Mouse (Mus musculus) heart, postnatal 36 days (tissue): ENCODE measurements at regions not wholly inside any gene's neighbourhood (a gene's known extent, or its start where the extent isn't known, plus 50 kb on each side); places are given as distances from the start of the nearest gene placed in this dataset.

ENCODE experiments used
- DNase-seq, 2 experiments: peaks; one replicate each; pipeline ENCODE4 v3.0.0; 2021 to 2022
- intact Hi-C: fragments of 180-260 bp; cut with DNase I; formaldehyde crosslinking; loops from one replicate; pipeline ENCODE4 v1.15.1; 2025

DNA sequence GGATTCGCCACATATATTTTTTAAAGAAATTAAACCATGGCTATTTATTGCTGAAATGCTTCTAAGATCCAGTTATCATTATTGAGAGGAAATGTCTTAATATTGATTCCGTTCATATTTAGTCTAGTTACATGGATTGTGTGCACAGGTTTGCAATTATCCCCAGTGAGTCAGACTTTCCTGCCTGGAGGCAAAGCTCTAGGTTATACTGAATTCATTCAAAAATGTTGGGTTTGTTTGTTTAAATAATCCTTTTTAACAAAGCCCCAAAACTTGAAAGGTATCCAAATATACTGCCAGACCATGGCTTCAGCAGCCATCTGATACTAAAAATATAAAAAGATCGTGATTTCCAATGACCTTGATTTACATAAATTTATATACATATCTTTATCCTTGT lies 122.5 kb downstream of the 1700020N01Rik start:
- no peak for DNase-seq
- intact Hi-C loops, result no loop called here

DNA sequence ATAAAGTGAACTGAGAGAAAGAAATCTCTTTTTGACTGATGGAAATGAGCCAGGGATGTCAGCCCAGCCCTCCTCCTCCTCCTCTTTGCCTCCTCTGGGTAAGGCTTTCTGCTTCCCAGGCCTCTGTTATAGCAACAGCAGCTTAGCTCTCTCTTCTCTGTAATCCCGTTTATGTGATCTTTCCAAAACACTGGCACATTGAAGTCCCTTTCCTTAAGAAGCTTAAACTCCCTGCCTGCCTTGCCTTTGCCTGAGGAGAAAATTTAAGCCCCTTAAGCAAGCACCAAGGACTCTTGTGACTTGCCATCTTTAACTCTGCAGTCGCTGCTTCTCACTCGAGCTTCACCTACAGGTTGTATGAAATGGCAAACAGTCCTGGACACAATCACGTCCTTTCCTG lies 125.2 kb downstream of the 1700020N01Rik start:
- intact Hi-C loops, result no loop called here

DNA sequence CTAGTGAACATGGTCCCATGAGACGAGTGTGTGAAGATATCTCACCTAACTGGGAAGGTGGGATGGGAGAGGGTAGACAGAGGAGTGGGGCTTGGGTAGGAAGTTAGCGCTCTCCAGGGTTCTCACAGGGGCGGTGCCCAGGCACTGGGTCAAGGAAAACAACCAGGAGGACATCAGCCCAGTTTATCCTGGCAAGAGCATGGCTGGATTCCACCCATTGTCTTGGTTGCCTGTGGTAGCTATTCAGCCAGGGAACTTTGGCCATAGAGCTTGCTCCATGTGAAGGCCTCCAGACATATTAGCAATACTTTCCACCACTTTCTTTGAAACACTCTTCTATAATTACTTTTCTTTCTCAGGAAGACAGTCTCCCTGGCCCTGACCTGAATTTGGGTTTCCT lies 131.4 kb downstream of the 1700020N01Rik start:
- intact Hi-C loops, result no loop called here
- DNase-seq, result peak in 1 of 2 experiments; percentile 41

More for the DNA sequence above, 125.2 kb downstream of the 1700020N01Rik start:
- DNase-seq, result no peak

DNA sequence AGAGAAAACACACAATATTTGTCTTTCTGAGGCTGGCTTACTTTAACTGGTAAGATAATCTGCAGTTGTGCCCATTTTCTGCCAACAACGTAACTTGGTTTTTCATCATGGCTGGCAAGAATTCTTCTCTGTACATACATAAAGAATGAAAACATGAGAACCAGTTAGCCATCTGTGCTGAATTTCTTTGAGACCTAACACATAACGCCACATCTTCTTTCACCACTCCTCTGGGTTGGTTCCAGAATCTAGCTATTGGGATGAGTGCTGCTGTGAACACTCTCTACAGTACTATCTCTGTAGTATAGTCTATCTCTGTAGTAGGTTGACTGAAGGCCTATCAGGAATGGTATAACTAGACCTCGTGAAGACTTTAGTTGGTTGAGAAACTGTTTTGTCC lies 132.1 kb downstream of the 1700020N01Rik start:
- intact Hi-C loops, result no loop called here
- DNase-seq, result no peak

DNA sequence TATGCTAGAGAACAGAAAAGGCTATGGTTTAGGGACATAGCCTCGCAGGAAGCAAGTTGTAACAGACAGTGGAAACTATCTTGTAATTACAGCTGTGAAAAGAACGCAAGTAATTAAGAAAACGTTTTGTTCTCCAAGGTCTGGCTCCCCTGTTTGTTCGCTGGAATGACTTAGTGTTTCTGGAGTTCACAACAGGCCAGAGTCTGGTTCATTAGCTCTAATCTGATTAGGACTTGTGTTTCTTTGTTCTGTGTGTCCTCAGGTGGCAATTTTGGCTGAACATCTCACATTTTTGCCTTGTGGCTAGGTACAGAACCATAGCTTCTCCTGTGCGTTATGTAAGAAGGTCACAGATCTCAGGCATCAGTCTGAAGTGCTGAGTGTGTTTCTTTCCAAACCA lies 141.7 kb upstream of the Sgk1 start:
- intact Hi-C loops, result no loop called here
- DNase-seq, result no peak

DNA sequence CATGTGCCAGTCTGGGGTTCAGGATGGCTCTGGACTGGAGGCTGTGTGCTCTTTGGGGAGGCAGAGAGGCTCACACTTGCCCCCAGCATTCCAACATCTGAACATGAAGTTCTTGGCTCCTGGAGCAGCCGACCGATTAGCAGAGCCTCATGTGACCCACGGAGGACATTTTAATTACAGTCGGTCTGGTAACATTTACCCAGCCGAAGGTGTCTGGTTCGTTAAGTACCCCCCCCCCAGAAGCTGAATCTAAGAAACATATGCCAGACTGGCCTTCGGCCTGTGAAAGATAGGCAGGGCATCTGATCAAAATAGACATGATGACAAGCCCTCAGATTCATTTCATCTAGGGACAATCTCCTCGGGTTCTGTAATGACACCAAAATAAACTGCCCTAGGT lies 140.4 kb upstream of the Sgk1 start:
- intact Hi-C loops, result no loop called here
- DNase-seq, result no peak

DNA sequence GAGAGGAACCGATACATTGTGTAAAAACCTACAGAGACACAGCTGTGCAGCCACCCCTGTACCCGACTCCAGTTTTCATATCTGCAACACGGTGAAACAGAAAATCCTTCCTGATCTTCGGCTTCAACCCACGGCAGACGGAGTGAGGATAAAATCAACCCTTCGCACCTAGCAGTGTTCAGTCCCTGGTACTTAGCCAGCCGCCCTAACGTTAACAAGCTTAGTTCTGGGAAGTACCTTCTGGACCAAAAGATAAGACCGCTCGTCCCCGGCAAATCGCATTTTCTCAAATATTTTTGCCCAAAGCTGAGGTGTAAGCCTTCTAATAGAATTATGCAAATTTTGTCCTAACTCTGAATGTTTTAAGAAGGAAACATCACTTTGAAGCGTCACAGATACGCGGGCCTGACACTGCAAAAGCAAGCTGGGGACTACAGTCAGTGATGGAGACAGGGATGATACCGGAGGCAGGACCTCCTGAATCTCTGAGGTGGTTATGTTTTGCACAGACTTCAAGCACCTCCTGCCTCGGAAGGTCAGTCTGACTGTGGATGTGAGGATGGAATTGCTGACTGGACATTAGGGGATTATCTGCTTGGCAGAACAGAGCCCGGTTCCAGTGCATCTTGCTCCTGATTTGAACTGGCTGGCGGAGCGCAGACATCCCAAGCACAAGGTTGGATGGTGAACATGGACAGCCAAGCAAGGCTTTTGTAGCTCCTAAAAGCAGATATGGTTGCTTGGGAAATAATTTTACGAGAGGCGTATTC lies 139.8 kb upstream of the Sgk1 start:
- no peak for DNase-seq
- intact Hi-C loops, result no loop called here

DNA sequence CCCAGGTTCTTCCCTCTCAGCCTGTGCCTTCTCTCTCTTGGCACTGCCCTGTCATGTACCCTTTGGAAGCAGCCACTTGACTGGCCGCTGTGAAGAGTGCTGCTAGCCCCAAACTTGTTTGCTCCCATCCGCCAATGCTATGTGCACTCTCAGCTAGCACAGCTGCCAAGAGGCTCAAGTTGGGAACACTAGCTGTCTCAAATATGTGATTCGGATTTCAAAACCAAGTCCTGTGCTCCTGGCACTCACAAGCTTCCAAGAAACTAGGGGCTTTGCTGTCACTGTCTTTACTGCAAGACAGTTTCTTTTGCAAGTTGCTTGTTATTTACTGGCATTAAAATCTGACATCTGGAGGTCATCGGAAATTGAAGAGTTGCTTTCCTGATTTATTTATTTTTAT lies 138.6 kb upstream of the Sgk1 start:
- intact Hi-C loops, result no loop called here
- no peak for DNase-seq

DNA sequence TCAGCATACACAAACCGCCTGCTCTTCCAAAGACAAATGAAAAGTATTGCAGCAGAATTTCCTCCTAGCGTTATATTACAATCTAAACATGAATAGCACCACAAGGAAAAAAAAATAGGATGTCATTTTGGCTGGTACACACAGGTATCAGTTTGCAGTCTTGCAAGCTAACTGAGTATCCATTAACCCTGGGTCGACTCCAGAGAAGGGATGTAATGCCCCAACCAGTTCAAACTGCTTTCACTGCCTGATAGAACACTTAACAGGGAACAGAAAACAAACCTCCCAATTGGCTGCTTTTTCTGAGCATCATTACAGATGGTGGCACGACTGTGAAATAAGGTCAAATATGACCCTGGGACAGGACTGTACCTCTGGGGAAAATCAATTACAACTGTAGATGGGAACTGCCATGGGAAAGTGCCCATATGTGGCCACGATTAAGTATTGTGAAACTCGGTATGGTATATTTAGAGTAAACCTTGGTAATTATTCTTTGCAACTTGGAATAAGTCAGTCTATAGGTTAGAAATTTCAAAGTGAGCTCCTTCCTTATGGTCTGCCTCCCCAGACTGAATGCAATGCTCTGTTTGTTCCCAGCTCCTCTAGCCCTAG lies 137.5 kb upstream of the Sgk1 start:
- intact Hi-C loops, result no loop called here
- DNase-seq, result no peak

DNA sequence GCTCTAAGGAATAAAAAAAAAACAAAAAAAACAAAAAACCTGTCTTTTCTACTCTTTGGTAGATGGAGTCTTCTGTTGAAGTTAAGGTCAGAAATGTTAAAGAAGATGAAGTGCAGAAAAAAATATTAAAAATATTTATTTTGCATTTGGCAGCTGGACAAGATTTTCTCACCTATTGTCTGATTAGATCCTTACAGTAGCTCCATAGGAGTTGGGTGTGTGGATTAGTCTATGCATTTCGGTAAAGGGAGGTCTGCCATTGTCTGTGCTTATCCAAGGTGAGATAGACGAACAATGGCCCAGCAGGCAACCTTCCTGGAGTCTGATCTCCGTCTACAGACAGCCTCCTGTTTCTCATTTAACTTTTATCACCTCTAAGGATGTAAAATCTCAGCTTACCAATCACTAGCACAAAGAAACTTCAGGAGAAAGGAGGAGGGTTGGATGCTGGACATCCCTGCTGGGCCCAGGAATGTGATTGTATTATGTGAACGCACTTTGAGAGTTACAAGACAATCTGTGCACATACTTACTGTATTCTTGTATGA lies 136.0 kb upstream of the Sgk1 start:
- intact Hi-C loops, result no loop called here
- DNase-seq, result no peak

DNA sequence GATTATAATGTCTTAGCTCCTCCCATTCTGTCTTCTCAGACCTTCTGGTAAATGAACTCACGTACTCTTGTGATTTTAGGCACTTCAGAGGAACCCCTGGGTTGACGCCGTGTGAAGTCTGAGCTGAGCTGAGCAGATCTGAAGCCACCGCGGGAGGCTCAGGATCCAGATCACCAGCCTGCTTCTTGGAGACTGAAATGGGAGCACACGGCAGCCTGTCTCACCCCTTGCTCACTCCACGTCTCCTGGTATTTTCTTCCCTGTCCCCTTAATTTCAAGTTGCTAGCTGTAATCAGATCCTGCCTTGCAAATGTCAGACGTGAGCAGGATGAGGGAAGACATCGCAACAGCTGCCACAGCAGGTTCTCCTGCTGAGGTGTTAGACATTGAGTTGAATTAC lies 135.3 kb upstream of the Sgk1 start:
- DNase-seq, result no peak
- intact Hi-C loops, result no loop called here

DNA sequence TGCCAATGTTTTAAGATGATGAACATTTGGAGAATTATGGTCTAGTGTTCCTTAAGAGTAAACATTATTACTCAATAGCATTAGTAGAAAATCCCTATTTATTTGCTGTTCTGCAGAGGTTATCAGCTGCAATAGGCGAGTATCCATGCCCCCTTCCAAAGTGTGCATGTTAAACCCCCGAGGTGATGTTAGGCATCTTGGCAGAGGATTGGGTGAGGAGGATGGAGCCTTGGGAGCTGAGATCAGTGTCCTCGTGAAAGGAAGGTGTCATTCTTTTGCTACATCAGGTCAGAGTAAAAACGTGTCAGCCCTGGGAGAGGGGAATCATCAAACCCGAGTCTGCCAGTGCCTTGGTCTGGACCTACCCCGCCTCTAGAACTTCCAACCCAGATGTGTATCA lies 130.7 kb upstream of the Sgk1 start:
- no peak for DNase-seq
- intact Hi-C loops, result no loop called here

DNA sequence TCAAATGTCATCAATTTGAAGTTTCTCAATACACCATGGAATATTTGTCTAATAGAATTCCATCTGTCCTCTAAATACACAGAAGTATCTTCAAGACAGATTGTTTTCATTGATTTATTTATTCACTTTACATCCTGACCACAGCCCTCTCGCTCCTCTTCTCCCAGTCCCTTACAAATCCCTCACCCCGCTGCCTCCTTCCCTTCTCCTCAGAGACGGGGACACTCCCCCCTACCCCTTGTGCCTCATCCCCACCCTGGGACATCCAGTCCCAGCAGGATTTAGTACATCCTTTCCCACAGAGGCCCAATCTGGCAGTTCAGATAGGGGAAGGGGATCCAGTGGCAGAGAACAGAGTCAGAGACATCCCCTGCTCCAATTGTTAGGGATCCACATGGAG lies 129.6 kb upstream of the Sgk1 start:
- DNase-seq, result no peak
- intact Hi-C loops, result no loop called here

DNA sequence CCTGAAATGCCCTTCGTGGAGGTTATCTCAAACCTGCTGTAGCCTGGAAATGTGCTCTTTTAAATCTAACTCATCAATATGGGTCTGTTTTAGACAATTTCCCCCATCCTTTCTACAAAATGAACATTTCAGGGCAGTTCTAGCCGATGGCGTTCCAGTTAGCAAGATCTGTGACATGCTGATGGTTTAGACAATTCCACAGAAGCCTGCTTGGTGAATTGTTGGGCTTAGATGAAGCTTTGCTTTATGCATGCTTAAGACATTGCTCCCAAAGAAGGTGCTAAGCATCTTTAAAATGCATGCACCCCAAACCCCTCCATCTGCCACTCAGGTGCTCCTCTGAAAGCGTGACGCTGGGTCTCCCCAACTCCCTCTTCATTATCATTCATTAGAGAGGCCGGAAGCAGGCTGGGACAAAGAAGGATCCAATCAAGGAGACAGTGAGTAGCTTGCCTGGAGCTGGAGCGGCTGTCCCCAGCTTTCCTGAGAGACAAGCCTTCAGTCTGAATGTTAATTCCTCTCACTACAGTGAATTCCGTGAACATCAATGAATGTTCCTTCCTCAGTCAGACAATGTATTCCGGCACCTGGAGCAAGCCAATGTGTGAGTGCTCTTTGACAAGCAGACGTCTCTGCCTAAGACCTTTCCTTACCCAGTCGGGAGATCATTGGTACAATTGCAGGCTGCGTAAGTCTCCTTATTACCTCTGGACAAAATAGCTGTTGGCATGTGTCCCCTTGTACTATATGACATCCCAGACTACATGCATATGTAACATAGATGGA lies 127.0 kb upstream of the Sgk1 start:
- intact Hi-C loops, result no loop called here
- DNase-seq, result no peak

DNA sequence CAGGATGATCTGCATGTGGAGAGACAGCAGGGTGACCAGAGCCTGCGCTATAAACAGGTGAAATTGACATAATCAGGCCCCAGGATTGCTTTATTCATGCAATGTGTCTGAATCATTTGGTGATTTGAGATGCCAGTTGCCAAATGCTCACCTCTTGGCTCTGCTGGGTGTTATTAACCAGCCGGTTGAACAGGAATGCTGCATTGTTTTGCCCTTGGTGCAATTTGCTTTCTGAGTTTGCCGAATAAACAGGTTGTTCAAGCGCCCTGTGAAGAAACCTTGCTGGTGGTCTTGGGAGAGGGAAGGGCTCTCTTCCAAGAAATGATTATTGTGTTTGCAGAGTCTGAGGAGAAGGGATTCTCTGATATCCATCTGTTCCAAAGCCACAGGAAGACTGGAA lies 126.3 kb upstream of the Sgk1 start:
- DNase-seq, result no peak
- intact Hi-C loops, result no loop called here

DNA sequence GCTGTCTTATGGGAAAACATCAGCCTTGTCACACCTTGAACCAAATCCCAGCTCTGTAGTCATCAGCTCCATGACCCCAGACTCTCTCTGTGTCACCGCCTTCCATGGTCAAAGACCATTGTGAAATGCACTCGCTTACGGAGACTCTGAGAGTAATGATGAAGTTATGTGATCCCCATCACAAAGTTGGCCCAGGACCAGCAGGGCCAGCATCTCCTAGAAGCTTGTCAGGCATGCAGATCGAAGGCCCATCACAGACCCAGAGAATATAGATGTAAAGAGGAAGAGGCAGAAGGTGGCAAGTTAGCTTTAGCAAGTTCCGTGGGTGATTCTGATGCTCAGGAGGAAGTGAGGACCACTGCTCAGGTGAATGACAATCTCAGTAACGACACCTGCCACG lies 125.2 kb upstream of the Sgk1 start:
- DNase-seq, result no peak
- intact Hi-C loops, result no loop called here

DNA sequence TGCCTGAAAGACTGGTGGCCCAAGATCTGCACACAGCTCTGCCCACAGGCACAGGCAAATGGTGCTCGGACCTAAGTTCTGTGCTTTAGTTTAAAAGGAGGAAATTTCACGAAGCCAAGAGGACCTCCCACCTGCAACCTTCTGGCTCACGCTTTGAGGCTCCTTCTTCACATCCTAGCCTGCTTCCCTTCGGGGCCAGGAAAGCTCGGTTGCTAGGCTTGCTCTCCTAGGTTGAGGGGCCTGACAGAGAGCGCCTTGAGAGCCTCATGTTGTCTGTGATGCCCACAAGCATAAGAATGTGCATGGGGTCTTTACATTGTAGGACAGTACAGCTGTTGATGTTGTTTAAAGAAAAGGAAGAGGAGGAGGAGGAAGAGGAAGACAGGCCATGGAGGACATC lies 123.9 kb upstream of the Sgk1 start:
- no peak for DNase-seq
- intact Hi-C loops, result no loop called here

DNA sequence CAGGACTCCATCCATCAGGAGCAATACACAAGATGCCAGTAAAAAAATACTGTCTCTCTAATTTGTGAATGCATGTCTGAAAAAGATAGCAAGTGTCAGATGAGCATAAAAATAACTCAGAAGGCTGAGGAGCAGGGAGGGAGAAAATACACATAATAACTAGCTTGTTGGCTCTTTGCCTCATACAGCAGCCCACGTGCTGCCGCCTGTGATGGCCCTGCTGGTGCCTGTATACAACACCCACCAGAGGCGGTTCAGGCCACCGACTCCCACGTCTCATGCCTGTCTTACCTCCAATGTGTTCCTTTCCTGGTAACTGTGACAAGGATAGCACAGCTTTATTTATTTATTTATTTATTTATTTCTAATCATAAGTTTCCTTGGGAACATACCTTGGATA lies 119.5 kb upstream of the Sgk1 start:
- intact Hi-C loops, result no loop called here
- DNase-seq, result no peak

DNA sequence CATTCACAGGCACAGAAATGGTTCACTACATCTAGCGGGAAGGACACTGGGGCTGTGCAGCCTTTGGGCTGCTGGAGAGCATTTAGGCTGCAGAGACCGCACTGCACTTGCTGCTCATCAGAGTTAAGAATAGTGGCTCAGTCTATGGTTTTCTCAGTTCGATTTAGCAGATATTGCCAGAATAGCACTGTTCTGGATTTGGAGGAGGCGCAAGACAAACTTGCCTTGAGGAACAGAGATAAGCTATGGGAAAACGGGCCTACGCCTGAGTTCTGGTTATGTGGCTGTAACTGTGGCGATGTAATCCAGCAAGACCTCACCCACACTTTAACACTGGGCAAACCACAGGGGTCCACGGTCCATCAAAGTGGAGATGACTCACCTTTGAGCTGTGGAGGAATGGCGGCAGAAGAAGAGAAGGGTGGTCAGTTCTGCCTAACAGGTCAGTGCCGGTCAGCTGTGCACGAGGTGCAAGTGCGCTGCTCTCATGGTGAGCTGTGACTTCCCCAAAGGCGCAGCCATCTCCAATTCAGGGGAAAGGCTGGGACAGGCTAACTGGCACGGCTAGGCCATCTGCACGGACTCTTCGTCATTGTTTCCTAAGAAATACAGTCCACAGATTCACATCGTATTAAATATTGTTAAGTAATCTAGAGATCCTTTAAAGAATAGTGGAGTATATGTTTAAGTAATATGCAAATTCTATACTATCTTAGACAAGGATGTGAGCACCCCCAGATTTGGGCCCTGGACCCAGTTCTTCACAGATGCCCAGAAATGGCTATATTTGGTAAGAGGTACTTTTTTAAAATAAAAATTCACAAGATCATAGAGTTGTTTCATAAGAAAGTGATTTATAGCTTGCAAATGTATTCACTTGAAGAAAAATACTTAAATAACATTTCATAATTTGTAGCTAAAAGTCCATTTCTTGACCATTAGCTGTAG lies 118.7 kb upstream of the Sgk1 start:
- intact Hi-C loops, result no loop called here
- no peak for DNase-seq

DNA sequence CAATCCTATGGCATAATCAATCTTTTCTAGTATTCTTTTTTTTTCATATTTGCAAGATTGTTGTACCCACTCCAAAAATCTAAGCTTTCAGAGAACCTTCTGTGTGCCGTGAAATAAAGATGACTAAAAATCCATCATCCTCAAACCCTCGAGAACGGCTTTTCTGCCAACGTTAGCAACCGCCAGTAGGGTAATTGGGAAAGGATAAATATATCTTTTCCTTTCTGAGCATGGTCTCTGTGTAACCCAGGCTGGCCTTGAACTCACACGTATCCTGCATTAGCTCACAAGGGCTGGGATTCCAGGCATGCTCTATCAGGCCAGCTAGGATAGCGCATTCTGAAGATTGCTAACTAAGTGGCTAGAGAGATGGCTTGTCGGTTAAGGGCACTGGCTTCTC lies 117.9 kb upstream of the Sgk1 start:
- intact Hi-C loops, result no loop called here
- DNase-seq, result no peak

DNA sequence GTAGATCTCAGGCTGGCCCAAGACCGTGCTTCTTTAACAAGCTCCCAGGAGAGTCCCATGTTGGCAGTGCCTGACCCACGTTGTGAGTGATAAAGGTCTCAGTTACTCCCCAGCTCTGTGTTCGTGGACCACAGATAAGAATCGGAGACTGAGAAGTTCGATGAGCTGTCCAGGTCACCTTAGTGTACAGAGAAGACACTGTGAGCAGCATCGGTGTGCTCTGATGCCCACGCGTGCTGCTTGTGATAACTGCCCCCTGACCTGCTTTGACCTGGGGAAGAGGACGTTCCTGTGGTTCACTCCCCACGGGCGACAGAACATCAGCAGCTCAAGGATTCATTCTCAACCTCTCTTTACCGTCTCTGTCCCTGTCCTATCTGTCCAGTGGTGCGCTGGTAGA lies 117.1 kb upstream of the Sgk1 start:
- intact Hi-C loops, result no loop called here
- no peak for DNase-seq
